Mouse (Mus musculus) brown adipose tissue, adult 24 weeks (tissue): ENCODE data around the gene Cebpa. TPM values are rescaled to one million over a fixed set of nuclear protein-coding genes. Genes with fewer than 3 reads are reported as not detected.

Source experiments
- H3K27ac ChIP-seq: fragments of 200-500 bp; replicated peaks from 2 replicates; pipeline ENCODE4 v1.5.1; 2012; ENCODE audit warnings: low read depth, mild to moderate bottlenecking, low read length
- H3K4me1 ChIP-seq: fragments of 200-500 bp; 2 replicates; pipeline ENCODE4 v1.6.1; 2012; ENCODE audit warnings: low read length, mixed read lengths; ENCODE audit not compliant: control insufficient read depth, insufficient read depth, insufficient read length
- H3K4me3 ChIP-seq: fragments of 200-500 bp; 2 replicates; pipeline ENCODE4 v1.5.1; 2012; ENCODE audit warnings: low read depth, mild to moderate bottlenecking, low read length, moderate library complexity; ENCODE audit not compliant: insufficient read depth
- polyA plus RNA-seq: library from polyadenylated mRNA; stranded (reverse); fragments of >200 nt; gene quantifications from 2 replicates; pipeline ENCODE4 v1.2.4, GENCODE M21; 2012; ENCODE audit not compliant: missing spikeins, insufficient read depth, insufficient read length

Gene Cebpa
- polyA plus RNA-seq: 427 and 435 TPM in 2 replicates

DNA sequence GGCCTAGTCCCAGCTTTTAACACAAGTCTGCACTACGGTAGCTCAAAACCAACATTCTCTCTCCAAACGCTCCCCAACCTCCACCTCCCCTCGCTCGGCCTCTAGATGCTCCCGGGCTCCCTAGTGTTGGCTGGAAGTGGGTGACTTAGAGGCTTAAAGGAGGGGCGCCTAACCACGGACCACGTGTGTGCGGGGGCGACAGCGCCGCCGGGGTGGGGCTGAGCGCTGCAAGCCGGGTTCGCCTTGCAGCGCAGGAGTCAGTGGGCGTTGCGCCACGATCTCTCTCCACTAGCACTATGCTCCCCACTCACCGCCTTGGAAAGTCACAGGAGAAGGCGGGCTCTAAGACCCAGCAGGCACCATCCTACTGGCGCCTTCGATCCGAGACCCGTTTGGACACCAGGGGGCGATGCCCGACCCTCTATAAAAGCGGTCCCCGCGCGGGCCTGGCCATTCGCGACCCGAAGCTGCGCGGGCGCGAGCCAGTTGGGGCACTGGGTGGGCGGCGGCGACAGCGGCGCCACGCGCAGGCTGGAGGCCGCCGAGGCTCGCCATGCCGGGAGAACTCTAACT lies at the start of gene Cebpa:
Gene Cebpa, plus strand, starts transcription at position 453 of the 573 bp plus-strand sequence.
- Histone ChIP-seq H3K4me1 (peaks cover 4% of the 10 kb centered on the region; the same call in 1 of the 2 replicates), H3K4me3 (peak within 1 kb of the TSS; percentile 93), H3K27ac (peak within 1 kb of the TSS; percentile 97)

DNA sequence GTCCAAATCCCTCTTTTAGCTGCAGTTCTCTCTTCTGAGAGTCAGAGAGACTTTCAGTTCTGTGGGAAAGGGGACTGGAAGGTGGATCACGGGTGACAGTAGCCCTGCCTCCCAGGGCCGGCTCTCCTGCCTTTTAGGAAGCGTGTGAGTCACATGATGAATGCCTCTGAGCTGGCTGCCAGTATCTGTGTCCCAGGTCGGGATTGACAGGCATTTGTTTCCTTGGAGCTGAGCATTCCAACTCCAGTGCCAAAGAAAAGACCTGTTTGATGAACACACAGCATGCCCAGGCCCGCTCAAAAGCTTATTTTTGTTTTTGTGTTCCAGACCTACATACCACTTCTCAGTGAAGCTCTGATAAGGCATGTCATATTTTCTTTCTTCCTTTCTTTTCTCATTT lies 42.4 kb upstream of the Cebpa start:
- Histone ChIP-seq H3K4me3 (no peak overlapping the region), H3K4me1 (no peaks in the 10 kb centered on the region; the same call in 1 of the 2 replicates), H3K27ac (0 out of 2 replicates have a peak overlapping the region, but pooled peaks have one; percentile 44)

DNA sequence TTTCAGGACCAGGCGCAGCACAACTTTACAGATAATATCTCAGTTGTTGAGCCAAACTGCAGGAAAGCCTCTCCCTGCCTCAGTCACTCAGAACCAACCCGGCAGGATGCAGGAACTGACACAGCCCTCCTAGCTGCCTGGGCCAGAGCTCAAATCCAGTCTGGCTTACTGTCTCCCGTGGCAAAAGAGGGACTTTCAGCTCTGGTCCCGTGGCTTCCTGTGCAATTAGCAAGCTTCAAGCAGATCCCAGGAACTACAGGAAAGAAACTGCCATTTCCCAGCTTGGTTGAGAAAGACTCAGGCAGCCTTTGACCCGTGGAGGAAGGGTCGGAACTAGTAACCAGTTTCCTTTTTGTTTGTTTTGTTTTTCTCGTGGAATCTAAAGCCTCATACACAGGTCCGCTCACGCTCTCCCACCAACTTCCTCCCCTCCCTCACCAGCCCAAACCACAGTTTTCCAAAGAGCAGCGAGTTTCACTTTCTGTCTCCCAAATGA lies 38.2 kb upstream of the Cebpa start:
- Histone ChIP-seq H3K27ac (peak overlapping the region; percentile 88), H3K4me1 (no peaks in the 10 kb centered on the region; the same call in 1 of the 2 replicates), H3K4me3 (peak overlapping the region; percentile 43)

DNA sequence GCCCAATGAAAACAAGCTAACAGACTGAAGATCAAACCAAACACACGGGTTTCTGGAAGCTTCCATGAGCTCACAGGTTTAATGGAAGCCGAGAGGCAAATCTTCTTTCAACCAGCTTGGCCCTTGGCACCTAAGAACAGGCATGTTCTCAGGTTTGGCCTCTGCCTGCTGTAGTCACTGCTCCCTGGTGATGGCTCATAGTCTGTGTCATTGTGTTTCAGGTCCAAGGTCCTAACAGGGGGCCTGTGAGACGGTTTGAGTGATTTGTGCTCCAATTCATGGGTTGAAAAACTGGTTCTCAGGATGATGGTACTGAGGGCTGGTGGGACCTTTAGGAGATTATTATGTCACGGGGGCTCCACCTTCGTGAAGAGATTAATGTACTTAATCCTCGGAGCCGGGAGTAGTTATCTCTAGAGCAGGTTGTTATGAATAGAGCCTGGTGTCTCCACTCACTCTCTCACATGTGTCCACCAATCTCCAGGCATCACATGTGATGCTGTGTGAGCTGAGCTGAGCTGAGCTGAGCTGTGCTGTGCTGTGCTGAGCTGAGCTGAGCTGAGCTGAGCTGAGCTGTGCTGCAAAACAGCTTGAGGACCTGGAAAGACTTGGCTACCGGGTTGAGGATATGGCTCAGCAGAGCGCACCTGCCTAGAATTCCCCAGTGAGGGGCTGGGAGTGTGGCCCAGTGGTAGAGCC lies 37.5 kb upstream of the Cebpa start:
- Histone ChIP-seq H3K27ac (peak overlapping the region; percentile 88), H3K4me3 (peak overlapping the region; percentile 43), H3K4me1 (no peaks in the 10 kb centered on the region; the same call in 1 of the 2 replicates)

DNA sequence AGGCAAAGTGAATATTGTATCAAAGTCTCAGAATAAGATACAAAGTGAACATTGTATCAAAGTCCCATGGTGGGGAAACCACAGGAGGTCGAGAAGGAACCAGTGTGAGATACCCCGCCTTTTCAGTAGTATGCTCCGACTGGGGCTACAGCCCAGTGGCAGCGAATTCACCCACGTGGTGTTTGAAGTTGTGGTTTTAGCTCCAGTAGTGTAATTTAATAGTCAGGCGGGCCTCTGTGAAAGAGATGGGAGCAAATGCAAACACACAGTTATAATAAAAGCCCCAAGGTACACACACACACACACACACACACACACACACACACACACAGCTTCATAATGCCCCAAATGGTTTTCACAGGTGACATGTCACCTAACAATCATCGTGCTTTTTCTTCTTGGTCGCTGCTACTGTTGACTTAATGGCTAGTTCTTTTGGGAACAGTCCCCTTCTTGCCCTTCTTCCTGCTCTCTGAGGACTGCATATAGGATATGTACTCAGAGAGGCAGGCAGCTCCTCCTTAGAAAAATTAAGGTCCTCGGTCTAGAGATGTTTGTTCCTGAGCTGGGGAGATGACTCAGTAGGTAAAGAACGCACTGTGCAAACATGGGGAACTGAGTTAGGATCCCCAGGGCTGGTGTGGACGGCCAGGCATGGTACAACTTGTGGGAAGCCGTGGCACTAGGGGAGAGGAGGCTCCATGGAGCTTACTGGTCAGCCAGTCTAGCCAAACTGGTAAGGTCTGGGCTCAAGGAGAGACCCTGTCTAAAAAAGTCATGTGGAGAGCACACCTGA lies 34.3 kb upstream of the Cebpa start:
- Histone ChIP-seq H3K27ac (no peak overlapping the region), H3K4me3 (no peak overlapping the region), H3K4me1 (no peaks in the 10 kb centered on the region; the same call in 1 of the 2 replicates)

DNA sequence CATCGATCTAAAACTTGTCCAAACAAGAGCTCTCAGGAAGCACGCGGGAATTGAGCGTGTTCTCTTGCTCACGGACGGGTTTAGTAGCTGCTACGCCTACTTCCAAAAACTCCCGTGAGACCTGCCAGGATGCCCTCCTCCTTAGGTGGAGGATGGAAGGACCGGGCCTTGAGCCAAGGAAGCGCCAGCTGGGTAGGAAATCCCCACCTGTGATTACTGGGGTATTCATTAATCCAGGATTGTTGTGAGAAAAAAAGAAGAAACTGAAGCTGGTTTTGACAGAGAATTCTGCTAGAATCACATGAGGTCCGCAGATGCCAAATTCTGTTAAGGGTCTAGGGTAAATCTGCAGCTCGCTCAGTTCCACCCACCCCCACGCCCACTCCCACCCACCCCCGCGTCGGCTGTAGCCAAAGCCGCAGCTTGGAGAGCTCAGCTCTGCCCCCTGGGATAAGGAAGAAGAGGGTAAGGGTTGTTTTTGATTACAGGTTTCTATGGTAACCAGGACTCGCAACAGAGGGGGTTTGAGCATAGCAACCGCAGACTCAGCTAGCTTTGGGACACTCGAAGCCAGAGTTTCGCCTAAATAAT lies 32.7 kb upstream of the Cebpa start:
- Histone ChIP-seq H3K27ac (no peak overlapping the region), H3K4me3 (peak overlapping the region; percentile 43), H3K4me1 (no peaks in the 10 kb centered on the region; the same call in 1 of the 2 replicates)

DNA sequence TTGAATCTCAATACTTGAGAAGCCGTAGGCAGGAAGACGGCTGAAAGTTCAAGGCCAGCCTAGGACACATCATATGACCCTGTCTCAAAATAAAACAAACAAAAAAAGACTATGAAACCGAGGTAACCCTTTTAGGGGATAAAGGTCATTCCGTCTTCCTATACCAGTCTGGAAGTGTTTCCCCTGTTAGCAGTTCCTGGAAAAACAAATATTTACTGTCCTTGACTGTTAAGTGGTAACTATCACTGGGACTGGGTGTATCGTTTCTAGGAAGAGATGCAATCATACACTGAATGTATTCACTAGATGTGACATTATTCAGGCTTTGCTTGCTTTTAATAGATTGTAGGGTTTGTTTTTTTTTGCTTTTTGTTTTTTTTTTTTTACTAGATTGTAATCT lies 28.5 kb upstream of the Cebpa start:
- Histone ChIP-seq H3K27ac (no peak overlapping the region), H3K4me3 (no peak overlapping the region), H3K4me1 (no peaks in the 10 kb centered on the region)

DNA sequence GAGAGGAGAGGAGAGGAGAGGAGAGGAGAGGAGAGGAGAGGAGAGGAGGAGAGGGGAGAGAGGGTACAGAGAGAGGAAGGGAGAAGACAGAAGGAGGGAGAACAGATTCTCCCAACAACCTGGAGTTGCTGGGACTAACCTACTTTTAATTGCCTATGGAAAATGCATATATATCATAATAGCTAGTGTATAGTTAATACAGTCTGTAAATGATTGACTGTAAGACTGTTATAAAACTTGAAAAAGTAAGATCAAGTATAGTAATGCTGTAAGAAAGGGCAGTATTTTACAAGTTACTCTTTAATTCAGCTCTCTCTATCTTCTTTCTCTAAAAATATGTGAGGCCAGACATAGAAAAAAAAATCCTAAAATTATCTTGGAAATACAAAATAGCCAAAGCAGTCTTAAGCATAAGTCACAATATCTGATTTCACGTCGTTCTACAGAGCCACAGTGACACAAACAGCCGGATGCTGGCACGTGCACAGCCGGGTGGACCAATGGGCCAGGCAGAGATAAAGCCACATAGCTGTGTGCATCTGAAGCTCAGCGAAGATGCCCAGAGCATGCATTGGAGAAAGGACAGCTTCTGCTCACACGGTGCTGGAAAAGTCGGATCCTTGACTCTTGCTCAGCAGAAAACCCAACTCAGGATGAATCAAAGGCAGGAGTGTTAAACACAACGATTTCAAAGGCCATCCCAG lies 24.0 kb upstream of the Cebpa start:
- Histone ChIP-seq H3K27ac (no peak overlapping the region), H3K4me1 (no peaks in the 10 kb centered on the region), H3K4me3 (no peak overlapping the region)

DNA sequence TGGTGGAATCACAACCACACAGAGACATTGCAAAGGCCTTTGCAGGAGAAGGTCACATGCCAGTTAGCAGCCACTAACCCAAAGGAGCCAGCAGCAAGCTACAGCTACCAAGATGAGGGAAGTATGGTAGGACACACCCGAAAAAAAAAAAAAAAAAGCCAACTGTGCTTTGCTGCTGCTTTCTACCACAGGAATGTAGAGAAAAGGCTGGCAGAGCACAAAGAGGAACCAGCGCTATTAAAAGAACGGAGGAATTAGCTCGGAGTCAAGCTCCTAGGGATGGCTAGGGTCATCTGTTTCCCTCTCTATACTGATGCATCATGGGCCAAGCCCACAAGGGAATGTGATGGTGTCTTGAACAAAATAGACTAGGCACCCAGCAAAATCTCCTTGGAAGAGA lies 20.3 kb upstream of the Cebpa start:
- Histone ChIP-seq H3K4me3 (no peak overlapping the region), H3K4me1 (no peaks in the 10 kb centered on the region), H3K27ac (peak overlapping the region; percentile 35; the same call in 1 of the 2 replicates)

DNA sequence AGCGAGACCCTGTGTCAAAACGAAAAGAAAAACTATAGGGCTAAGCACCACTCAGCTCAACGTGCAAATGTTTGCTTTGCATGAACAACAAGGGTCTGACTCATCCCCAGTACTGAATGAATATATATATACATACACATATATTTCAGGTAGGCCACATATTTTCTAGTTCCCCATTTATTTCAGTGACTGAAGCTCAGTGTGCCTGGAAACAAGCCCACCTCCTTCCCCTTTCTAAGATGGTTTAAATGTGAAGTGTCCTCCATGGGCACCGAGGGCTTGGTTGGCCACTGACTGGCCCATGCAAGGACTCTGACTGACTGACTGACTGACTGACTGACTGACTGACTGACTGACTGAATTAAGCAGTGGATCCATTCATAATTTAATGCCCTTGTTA lies 19.6 kb upstream of the Cebpa start:
- Histone ChIP-seq H3K4me1 (no peaks in the 10 kb centered on the region), H3K4me3 (no peak overlapping the region), H3K27ac (no peak overlapping the region)

DNA sequence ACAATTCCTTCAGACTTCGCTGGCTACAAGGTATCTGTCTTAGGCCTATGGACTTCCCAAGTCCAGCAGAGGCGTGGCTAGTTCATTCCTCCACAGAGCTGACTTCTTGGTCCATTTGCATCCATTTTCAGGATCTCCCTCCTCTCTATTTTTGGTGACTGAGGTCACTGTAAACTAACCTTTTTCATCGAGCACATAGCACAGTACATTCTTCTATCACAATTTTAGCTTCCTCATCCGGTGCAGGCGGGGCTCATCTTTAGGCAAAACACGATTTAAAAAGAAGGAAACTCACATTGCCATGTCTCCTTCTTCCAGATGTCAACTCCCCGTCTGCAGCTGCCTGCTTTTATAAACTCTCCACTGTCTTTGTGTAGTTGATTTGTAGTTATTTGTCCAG lies 12.5 kb upstream of the Cebpa start:
- H3K4me3 ChIP-seq: no peak overlapping the region
- no peaks in the 10 kb centered on the region for H3K4me1 ChIP-seq
- H3K27ac ChIP-seq: no peak overlapping the region

DNA sequence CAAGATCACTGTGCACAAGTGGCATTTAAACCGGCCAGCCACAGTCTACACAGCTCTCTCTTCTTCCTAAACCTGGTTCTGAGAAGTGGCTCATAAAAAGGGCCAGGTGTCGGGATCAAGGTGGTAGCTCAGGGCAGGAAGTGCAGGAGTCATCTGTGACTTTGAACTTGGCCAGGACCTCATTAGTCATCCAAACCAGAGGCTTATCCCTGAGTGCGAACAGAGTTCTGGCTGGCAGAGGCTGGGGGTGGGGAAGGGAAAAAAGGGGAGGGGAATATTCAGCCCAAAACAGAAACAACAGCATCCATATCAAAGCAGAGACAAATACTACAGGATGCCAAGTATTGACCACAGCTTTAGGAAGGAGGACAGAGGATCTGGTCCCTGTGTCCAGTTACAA lies 11.5 kb upstream of the Cebpa start:
- Histone ChIP-seq H3K4me3 (no peak overlapping the region), H3K27ac (no peak overlapping the region), H3K4me1 (no peaks in the 10 kb centered on the region)

DNA sequence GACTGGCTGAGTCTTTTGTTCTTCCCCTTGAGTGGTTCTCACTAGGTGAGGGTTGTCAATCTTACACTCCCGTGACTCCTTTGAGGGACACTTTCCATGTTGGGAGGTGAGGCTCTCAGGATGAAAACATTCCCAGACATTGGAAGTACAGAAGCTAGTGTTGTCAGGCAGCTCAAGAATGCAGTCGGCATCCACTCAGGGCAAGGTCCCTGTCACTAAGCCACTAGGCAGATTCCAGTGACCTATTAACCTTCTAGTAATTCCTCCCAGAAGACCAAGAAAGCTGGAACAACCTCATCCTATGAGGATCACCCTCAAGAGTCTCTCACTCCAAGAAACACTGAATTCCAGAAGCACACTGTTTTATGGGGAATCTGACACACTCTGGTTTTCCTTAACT lies 11.0 kb upstream of the Cebpa start:
- H3K27ac ChIP-seq: no peak overlapping the region
- H3K4me1 ChIP-seq: no peaks in the 10 kb centered on the region
- H3K4me3 ChIP-seq: no peak overlapping the region

DNA sequence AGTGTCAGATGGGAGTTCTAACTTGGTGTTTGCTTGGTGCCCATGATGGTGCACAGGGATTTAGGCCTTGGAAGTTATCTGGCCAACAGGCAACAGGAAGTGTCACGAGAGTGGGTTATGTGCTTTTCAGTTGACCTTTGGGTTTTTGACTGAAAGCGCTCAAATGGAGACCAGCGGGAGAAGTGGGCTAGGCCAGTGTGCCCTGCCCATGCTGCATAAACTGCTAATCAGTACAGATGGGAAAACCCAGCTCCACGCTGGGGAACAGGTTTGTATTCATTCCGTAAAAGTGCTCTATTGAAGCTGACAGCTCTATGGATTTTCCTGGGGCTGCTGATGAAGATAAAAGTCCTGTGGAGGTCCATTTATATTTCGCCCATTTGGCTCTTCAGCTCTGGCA lies 10.4 kb upstream of the Cebpa start:
- Histone ChIP-seq H3K4me1 (no peaks in the 10 kb centered on the region), H3K27ac (no peak overlapping the region), H3K4me3 (no peak overlapping the region)
